Mouse (Mus musculus) cerebellum, adult 11 months (tissue): ENCODE measurements around the gene Crybb2.
A peak's percentile ranks its signal among the peaks of the same experiment; 100 is the strongest.

ENCODE experiments used
- DNase-seq: peaks from one replicate; pipeline ENCODE4 v3.0.0; 2022

The Crybb2 gene

GRCm38 (mm10) chr5:113090077-113090690 is 20.3 kb upstream of the Crybb2 start:
- DNase-seq = no peak

- no peak for DNase-seq
Observed at GRCm38 (mm10) chr5:113087465-113087864, 17.5 kb upstream of the Crybb2 start.

GRCm38 (mm10) chr5:113086990-113087389 is 17.1 kb upstream of the Crybb2 start:
- no peak for DNase-seq

DNA sequence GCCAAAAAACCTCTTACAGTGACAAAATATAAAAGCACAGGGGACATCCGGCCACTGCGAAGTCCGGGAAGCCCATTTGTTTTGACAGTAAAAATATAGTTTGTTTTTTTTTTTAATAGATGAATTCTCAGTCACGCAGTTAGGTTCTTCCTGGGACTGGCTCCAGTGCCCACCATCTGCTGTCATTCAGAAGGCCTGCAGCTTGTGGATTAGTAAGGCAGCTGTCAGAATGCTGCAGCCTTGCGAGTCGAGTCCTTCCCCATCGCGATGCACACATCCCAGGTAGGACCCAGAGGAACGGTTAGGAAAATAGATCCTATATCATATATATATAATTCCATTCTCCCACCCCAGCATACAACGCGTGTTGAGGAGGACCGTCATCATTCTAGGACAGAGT is 16.5 kb upstream of the Crybb2 start:
- DNase-seq = peak; percentile 47

DNA sequence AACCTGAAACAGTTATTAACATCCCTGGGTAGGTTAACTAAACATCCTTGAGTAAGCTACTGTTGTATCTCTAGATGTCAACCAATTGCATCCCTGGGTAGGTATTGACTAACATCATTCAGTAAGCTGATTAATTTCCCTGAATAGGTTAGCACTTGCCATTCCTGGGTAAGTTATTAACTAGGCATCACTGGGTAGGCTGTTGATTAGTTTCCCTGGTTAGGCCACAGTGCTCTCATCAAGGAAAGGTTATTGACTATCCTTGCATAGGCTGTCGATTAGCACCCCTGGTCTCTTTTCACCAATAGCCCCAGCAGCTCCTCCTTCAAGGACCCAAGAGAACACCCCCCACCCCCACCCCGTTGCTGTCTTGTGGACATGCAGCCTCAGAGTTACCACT is 16.0 kb upstream of the Crybb2 start:
- no peak for DNase-seq

DNA sequence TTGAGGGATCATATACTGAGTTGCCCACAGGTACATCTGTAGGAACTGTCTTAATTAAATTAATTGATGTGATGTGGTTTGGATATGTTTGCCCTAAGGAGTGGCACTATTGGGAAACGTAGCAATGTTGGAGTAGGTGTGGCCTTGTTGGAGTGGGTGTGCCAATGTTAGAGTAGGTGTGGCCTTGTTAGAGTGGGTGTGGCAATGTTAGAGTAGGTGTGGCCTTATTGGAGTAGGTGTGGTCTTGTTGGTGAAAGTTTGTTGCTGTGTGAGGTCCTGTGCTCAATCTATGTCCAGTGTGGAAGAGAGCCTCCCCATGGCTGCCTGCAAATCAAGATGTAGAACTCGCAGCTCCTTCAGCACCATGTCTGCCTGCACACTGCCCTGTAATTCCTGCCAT is 14.4 kb upstream of the Crybb2 start:
- DNase-seq = no peak

GRCm38 (mm10) chr5:113082356-113083168 is 12.6 kb upstream of the Crybb2 start:
- no peak for DNase-seq

GRCm38 (mm10) chr5:113081439-113081838 is 11.5 kb upstream of the Crybb2 start, which contains the start of gene Crybb3:
TSS of gene Crybb3 (minus strand) at chr5:113081584.
- peak; percentile 83 for DNase-seq

GRCm38 (mm10) chr5:113081020-113081419 is 11.1 kb upstream of the Crybb2 start:
- no peak for DNase-seq

GRCm38 (mm10) chr5:113079783-113080182 is 9.9 kb upstream of the Crybb2 start:
- DNase-seq = no peak

DNA sequence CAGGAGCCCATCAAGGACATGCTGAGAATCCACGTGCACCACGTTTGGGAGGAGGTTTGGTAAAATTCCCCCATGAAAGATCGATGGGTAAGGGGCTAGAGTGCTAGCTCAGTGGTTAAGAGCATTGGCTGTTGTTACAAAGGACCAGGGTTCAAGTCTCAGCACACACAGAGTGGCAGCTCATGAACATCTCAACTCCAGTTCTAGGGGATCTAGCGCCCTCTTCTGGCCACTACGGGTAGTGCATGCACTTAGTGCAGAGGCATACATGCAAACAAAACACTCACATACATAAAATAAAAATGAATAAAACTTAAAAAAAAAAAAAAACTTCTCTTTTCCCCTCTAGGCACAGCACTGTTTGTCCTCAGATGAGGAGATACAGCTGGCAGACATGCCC is 8.8 kb upstream of the Crybb2 start:
- DNase-seq = no peak

DNA sequence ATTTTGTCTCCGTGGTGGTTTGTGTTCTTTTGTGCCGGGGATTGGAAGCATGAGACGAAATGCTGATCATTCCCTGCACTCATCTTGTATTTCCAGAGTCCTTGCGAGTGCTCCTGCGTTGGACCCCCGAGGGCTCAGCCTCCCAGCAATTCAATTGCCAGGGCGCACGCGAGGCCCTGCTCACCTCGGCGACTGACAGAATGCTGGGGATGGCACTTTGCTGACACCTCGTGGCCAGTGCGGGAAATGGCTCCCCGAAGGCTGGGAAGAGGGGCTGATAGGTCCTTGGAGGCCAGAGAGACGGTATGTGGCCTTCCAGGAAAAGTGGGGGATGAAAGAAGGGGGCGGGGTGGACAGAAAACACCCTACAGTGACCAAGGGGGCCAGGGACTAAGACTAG is 15.6 kb downstream of the Crybb2 start:
- peak; percentile 84 for DNase-seq

DNA sequence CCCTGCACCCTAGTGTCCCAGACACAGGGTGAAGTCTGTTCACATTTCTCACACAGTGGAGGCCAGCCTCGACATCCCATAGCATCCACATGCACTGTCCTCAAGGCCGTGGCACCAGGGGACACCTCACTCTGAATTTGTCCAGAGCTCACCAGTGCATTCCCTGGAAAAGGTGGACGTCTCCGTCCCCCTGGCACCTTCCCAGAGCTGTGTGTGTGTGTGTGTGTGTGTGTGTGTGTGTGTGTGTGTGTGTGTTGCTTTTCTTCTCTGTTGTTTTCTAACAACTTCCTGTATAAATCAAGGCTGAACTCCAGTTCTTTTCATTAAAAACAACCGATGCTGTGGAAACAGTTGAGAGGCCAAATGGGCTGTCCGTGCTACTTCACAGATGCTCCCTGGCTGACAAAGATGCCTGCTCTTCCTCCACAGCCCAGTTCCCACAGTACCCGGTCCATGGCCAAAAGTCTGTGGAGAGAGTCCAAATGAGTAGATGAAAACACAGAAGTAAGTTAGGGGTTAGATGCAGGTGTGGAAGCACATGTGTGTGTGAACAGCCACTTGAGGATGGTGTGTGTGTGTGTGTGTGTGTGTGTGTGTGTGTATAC is 19.2 kb downstream of the Crybb2 start:
- DNase-seq = no peak

DNA sequence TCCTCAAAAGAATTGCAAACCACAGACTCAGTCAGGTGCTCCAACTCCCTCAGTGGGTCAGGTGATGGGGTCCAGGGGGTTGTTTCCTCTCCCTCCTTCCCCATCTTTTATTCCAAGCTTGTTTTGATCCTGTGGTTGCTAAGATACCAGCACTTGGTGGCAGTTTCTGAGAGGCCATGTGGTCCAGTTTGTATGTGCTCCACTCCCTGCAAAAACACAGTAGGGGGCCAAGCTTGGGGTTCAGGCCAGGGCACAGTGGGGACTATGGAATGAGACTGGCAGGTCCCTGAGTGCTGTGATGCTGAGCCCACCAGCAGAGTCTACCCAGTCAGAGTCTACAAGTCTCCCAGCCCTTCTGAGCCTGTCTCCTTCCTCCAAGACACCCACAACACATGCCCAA is 20.0 kb downstream of the Crybb2 start:
- no peak for DNase-seq

GRCm38 (mm10) chr5:113045511-113046273 is 24.2 kb downstream of the Crybb2 start:
- DNase-seq = no peak

DNA sequence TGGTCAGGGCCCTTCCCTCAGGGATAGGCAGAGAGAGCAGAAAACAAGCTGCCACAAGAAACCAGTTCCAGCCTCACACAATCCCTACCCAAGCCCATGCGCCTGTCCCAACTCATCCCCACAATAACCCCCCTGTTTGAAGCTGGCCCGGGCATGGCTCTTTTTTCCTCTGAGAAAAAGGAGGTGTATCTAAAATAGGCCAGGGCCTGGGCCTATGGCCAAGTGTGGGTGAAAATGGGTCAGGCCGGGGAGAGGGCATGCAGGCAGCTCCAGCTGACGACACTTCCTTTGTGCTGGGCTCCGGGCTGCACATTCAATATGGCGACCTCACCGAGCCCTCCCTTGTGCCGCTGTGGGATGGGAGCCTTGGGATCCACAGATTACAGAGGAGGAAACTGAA is 26.4 kb downstream of the Crybb2 start:
- DNase-seq = peak; percentile 89

DNA sequence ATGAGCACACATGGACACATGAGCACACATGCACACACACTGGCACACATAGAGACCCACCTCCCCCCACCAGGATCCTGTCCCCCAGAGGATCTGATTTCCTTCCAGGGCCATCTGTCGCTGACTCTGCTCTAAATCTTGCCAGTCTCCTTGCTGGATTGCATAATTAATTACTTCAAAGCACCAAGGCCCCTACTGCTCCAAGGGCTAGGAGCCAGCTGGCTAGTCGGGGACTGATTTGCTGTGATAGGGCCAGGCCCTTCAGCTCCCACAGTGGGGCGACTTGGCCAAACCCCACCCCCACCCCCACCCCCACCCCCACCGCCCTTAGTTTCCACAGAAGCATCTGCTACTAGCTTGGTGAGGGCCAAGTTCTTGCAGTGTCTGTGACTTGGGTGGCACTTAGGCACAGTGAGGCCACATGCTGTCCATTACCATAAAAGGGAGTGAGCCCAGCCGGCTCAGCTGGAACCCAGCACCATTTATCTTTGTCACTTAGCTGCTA is 28.3 kb downstream of the Crybb2 start:
- peak; percentile 92 for DNase-seq

DNA sequence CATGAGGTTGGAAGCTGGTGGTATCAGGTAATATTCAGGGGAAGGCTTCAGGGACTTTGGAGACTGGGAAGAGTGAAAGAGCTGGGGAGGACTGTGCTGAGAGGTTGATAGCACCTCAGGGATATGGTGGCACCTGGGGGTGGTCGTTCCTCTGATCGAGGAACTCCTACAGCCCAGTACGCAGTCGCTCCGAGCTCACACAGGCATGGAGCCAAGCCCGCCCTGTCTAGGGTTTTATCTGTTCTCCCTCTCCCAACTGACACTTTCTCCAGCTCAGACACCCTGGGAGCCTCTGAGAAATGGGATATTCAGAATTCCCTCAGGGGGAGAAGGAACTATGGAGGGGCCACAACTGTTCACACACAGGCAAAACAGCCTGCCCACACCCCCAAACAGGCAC is 29.1 kb downstream of the Crybb2 start:
- peak; percentile 50 for DNase-seq

GRCm38 (mm10) chr5:113038601-113039000 is 31.3 kb downstream of the Crybb2 start:
- no peak for DNase-seq

DNA sequence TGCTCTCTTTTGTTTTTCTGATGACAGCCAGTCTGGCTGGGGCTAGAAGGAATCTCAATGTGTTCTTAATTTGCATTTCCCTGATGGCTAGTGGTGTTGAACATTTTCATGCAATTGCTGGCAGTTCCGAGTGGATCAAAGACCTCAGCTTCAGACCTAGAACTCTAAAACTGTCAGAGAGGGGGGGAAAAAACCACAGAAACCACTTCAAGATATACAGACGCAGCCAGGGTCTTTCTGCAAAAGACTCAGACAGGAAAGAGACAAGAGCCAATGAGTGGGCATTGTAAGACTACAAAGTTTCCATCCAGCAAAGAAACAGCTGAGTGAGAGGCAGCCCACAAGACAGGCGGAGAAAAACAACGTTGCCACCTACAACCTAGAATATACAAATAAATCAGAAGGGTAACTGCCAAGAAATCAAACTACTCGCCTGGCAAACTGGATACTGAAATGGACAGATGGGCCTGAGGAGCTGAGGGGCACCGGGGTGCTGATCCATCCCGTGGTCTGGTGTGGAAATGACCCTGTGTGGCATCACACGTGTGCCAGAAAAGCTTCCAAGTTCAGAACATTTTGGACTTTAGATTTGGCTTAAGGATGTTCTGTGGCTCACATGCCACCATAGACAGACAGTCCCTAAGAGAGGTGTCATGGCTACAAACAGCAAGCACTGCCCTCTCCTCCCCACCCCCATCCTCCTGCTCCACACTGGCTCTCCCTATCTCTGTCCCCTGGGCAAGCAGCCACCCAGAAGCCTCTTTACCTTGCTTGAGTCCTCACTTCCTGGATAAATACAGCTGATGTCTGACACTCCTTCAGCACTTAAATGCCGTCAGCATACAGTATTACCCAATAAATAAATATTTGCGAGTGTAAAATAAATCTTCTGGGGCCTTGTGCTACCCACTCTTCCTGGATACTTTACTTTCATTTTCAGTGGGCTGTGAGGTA is 34.5 kb downstream of the Crybb2 start:
- no peak for DNase-seq

DNA sequence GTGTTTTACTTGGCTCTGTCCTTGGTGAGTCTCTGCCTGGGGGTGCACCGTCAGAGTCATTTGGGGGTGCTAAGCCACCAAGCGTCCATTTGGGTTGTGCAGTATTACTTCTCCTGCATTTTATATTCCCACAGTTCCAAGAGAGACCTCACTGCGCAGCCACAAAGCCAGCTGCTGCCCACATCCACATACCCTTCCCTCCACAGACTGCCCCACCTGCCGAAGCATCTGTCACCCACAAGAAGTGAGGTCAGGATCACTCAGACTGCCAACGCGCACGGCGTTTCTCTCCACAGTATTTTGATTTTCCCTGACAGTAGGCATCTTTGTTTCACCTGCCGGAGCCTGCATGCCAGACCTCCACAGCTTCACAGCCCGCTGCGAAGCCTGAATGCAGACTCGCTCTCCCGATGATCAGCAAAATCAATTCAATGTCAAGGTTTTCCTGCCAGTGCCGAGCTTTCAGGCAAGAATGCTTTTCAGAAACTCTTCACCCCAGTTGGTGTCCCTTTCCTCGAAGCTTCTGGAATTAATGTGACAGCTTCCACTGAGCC is 38.6 kb downstream of the Crybb2 start:
- DNase-seq = no peak

GRCm38 (mm10) chr5:113030082-113030481 is 39.8 kb downstream of the Crybb2 start:
- DNase-seq = no peak
